Mouse (Mus musculus) heart, postnatal 0 days (tissue): ENCODE measurements around the gene Fam187b. TPM values are rescaled to one million over a fixed set of nuclear protein-coding genes. Genes with fewer than 3 reads are reported as not detected.

Source experiments
- ATAC-seq: fragments of 200-750 bp; cut with Nextera tagmentation; 2 replicates; pipeline ENCODE4 v1.8.0; 2017; ENCODE audit warnings: low read depth, moderate number of reproducible peaks, moderate library complexity; ENCODE audit not compliant: insufficient read depth
- DNase-seq: peaks from one replicate; pipeline ENCODE4 v3.0.0-alpha.2; 2016; ENCODE audit warnings: low spot score
- H3K27ac ChIP-seq: fragments of 300-500 bp; sonication (generic); 2 replicates; pipeline ENCODE4 v1.5.1; 2014; ENCODE audit warnings: low read depth, mild to moderate bottlenecking
- H3K27me3 ChIP-seq: fragments of 300-500 bp; sonication (generic); 2 replicates; pipeline ENCODE4 v1.6.1; 2014; ENCODE audit warnings: low read length, mixed read lengths; ENCODE audit not compliant: control insufficient read depth, insufficient read depth
- H3K36me3 ChIP-seq: fragments of 300-500 bp; sonication (generic); replicated peaks from 2 replicates; pipeline ENCODE4 v1.6.1; 2014; ENCODE audit warnings: low read length, mixed read lengths; ENCODE audit not compliant: control insufficient read depth, insufficient read depth
- H3K4me1 ChIP-seq: fragments of 300-500 bp; sonication (generic); 2 replicates; pipeline ENCODE4 v1.6.1; 2014; ENCODE audit warnings: antibody characterized with exemption; ENCODE audit not compliant: control insufficient read depth, insufficient read depth
- H3K4me2 ChIP-seq: fragments of 300-500 bp; sonication (generic); 2 replicates; pipeline ENCODE4 v1.6.1; 2014; ENCODE audit warnings: low read depth, mild to moderate bottlenecking, low read length, moderate library complexity
- H3K4me3 ChIP-seq: fragments of 300-500 bp; sonication (generic); 2 replicates; pipeline ENCODE4 v1.5.1; 2014; ENCODE audit warnings: low read depth, low read length
- H3K9ac ChIP-seq: fragments of 300-500 bp; sonication (generic); replicated peaks from 2 replicates; pipeline ENCODE4 v1.6.1; 2014; ENCODE audit warnings: low read depth, low read length, mixed read lengths
- H3K9me3 ChIP-seq: fragments of 300-500 bp; sonication (generic); replicated peaks from 2 replicates; pipeline ENCODE4 v1.6.1; 2016; ENCODE audit warnings: low read length; ENCODE audit not compliant: control insufficient read depth
- CTCF ChIP-seq: IDR thresholded peaks from 2 replicates; pipeline ENCODE4 v1.5.1; 2016; ENCODE audit warnings: antibody characterized with exemption, control low read depth, low read depth
- EP300 ChIP-seq: IDR thresholded peaks from 2 replicates; pipeline ENCODE4 v1.6.1; 2016; ENCODE audit warnings: antibody characterized with exemption, low read depth
- WGBS: fragments of 180-500 bp; shearing (Covaris S2); extraction: QIAGEN DNeasy Blood & Tissue Kit; methylation state at CpG from one replicate; pipeline ENCODE4 v1.1.7; 2014; 5-methylcytosine and 5-hydroxymethylcytosine counted together
- polyA plus RNA-seq: library from polyadenylated mRNA; unstranded; fragments of >200 nt; fragmentation: Nextera tagmentation; extraction: Ambion mirVana; gene quantifications from 2 replicates; pipeline ENCODE4 v1.2.1, GENCODE M21; 2015
- total RNA-seq: library from RNA; depleted of rRNA; stranded (reverse); fragments of >200 nt; gene quantifications from 2 replicates; pipeline ENCODE4 v1.2.3, GENCODE M21; 2014; ENCODE audit warnings: low replicate concordance

Gene Fam187b
- total and polyA plus RNA-seq, 2 experiments from 2014 or later: 0.18 TPM; not detected in 1

- no peaks in the 10 kb centered on the region for H3K4me1 ChIP-seq
- TF ChIP-seq CTCF: no peak
- no peak for TF ChIP-seq EP300
- DNase-seq: no peak
- 80% methylated on average over 4 of the region's 4 CpGs for WGBS
- H3K4me2 ChIP-seq: no peak overlapping the region
- H3K27ac ChIP-seq: no peak overlapping the region
- H3K9ac ChIP-seq: no peak overlapping the region
- no peaks in the 10 kb centered on the region for H3K27me3 ChIP-seq
- H3K36me3 ChIP-seq: no peaks in the 10 kb centered on the region
- H3K4me3 ChIP-seq: no peak overlapping the region
- no peaks in the 10 kb centered on the region for H3K9me3 ChIP-seq
- ATAC-seq: no peak
Measured at GRCm38 (mm10) chr7:30988519-30989162, 15.1 kb downstream of the Fam187b start.

DNA sequence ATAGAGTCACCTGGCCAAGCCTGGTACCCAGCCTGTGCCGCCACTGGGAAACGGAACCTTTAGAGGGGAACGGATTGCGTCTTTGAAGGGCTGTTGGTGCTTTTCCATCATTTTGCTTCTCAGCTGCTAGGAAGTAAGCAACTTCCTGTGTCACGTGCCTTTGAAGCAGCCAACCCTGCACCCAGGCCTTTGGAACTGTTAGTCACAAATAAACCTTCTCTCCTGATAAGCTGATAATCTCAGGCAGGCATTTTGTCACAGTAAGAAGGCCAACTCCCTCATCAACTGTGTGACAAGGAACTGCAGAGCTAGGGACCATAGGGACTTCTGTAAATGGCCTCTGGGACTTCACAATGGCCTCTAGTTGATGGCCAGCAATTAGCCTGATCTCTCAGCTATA is 18.6 kb downstream of the Fam187b start:
- Histone ChIP-seq H3K27ac (no peak overlapping the region), H3K9ac (no peak overlapping the region), H3K4me3 (no peak overlapping the region), H3K36me3 (no peaks in the 10 kb centered on the region), H3K27me3 (no peaks in the 10 kb centered on the region), H3K4me2 (no peak overlapping the region), H3K4me1 (no peaks in the 10 kb centered on the region), H3K9me3 (peaks cover 5% of the 10 kb centered on the region; the same call in 1 of the 2 replicates)
- WGBS: 58% methylated on average over 5 of the region's 5 CpGs
- TF ChIP-seq EP300: no peak
- no peak for TF ChIP-seq CTCF
- ATAC-seq (no peak), DNase-seq (no peak)

DNA sequence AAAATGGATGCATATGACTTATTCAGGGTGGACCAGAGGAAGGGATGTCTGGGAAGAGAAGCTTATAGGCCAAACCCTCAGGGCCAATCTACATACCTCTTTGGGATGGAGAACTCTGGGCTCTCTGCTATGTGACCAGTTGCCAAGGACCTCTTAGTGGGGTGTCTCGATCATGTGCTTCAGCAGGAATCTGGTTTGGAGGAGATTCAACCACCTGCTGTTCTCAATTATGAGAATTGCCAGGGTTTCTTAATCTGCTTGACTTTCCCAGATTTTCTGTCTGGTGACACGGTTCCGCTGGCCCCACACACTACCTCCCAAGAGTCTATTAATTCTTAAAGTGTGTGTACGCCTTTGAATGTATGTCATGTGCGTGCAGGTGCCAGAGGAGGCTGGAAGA is 20.4 kb downstream of the Fam187b start:
- WGBS: 79% methylated on average over 5 of the region's 5 CpGs
- no peak for ATAC-seq
- Histone ChIP-seq H3K9me3 (peaks cover 5% of the 10 kb centered on the region; the same call in 1 of the 2 replicates), H3K27ac (no peak overlapping the region), H3K4me3 (no peak overlapping the region), H3K4me1 (no peaks in the 10 kb centered on the region), H3K4me2 (no peak overlapping the region), H3K9ac (no peak overlapping the region), H3K36me3 (no peaks in the 10 kb centered on the region), H3K27me3 (no peaks in the 10 kb centered on the region)
- DNase-seq: no peak
- TF ChIP-seq CTCF (no peak), EP300 (no peak)

GRCm38 (mm10) chr7:30996491-30996890 is 22.9 kb downstream of the Fam187b start:
- TF ChIP-seq EP300: no peak
- no peak for TF ChIP-seq CTCF
- H3K4me3 ChIP-seq: no peak overlapping the region
- no peak overlapping the region for H3K9ac ChIP-seq
- WGBS: 93% methylated on average over 2 of the region's 2 CpGs
- H3K27me3 ChIP-seq: no peaks in the 10 kb centered on the region
- H3K9me3 ChIP-seq: peaks cover 5% of the 10 kb centered on the region; the same call in 1 of the 2 replicates
- peaks cover 14% of the 10 kb centered on the region for H3K4me1 ChIP-seq
- ATAC-seq (no peak), DNase-seq (no peak)
- no peak overlapping the region for H3K27ac ChIP-seq
- H3K36me3 ChIP-seq: no peaks in the 10 kb centered on the region
- no peak overlapping the region for H3K4me2 ChIP-seq

- Histone ChIP-seq H3K36me3 (no peaks in the 10 kb centered on the region), H3K4me3 (no peak overlapping the region), H3K9me3 (peaks cover 5% of the 10 kb centered on the region; the same call in 1 of the 2 replicates), H3K4me1 (peaks cover 20% of the 10 kb centered on the region), H3K9ac (no peak overlapping the region), H3K27me3 (no peaks in the 10 kb centered on the region), H3K4me2 (peak overlapping the region; percentile 22; the same call in 1 of the 2 replicates), H3K27ac (peak overlapping the region; percentile 86)
- ATAC-seq (peak; percentile 95), DNase-seq (peak; percentile 93)
- TF ChIP-seq EP300: peak; percentile 80
- TF ChIP-seq CTCF: no peak
- WGBS: 1% methylated on average over 7 of the region's 7 CpGs
Measured at GRCm38 (mm10) chr7:31000505-31001020, 27.0 kb downstream of the Fam187b start.
